Mouse (Mus musculus): ENCODE results near the gene Chst11. TPM values are rescaled to one million over a fixed set of nuclear protein-coding genes. Genes with fewer than 3 reads are reported as not detected.

Chst11 gene
- total and polyA plus RNA-seq, 3 experiments: 3.1 to 10.6 TPM; not detected in 1

DNA sequence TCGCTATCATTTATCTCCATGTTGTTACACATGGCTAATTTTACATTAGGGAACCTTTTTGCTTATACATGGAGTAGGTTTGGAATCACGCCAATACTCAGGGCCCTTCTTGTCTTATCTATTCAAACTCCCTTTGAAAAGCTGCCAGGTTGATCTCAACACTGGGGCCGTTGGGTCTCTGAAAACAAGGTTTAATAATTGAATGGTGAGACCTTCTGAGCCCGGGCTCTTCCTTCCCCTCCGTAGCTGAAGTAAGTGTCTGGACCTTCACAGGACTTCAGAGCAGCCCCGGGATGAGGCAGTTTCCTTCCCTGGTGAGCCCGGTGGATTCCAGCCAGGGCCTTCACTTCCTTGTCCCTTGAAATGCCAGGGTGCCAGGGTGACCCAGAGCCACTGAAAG is 5.6 kb downstream of the Chst11 start:
- Histone ChIP-seq H3K79me2 (ENCODE audit: control insufficient read depth, insufficient read depth, low read length, poor library complexity) (peaks cover 10% of the 10 kb centered on the region), H3K27ac (ENCODE audit: control insufficient read depth, low read depth, low read length) (peak overlapping the region; percentile 81), H3K27me3 (ENCODE audit: control insufficient read depth in 1 of 2, insufficient read depth in 2 of 2, low read length in 2 of 2) (no peaks in the 10 kb centered on the region), H3K9me3 (replicated peaks; ENCODE audit: insufficient read depth, low read length) (no peaks in the 10 kb centered on the region), H3K4me3 (ENCODE audit: control insufficient read depth in 1 of 2, insufficient read depth in 1 of 2, low read depth in 2 of 2, low read length in 2 of 2) (peak overlapping the region in 1 of 2 experiments; percentile 14; a peak in 1 of 4 replicates), H3K36me3 (ENCODE audit: control insufficient read depth in 1 of 2, insufficient read depth in 2 of 2, low read length in 2 of 2) (peaks cover 0 to 29% of the 10 kb centered on the region in 2 experiments; a peak in 2 of 4 replicates), H3K9ac (ENCODE audit: control insufficient read depth, low read depth, low read length, poor library complexity, severe bottlenecking) (peak overlapping the region; percentile 53), H3K4me1 (ENCODE audit: control insufficient read depth in 1 of 2, insufficient read depth in 2 of 2, low read length in 2 of 2) (peaks cover 12 to 34% of the 10 kb centered on the region in 2 experiments)
- DNase-seq (ENCODE audit: low read depth, low spot score): peak; percentile 87
- TF ChIP-seq RCOR1 (IDR thresholded peaks at IDR 0.05; ENCODE audit: low read depth, low read length) (peak; percentile 97), UBTF (IDR thresholded peaks at IDR 0.05; ENCODE audit: borderline replicate concordance, insufficient read depth, low read depth, low read length) (no peak), TBP (IDR thresholded peaks at IDR 0.05; ENCODE audit: low read depth, low read length) (peak; percentile 58; the same call in 1 of the 2 replicates), MAFK (IDR thresholded peaks at IDR 0.05; ENCODE audit: borderline replicate concordance, low read depth, low read length) (peak; percentile 49; the same call in 1 of the 2 replicates), NRF1 (IDR thresholded peaks at IDR 0.05; ENCODE audit: insufficient read depth, low read depth, low read length, poor library complexity, severe bottlenecking) (no peak), SIN3A (IDR thresholded peaks at IDR 0.05; ENCODE audit: low read length) (peak; percentile 74), USF2 (IDR thresholded peaks at IDR 0.05; ENCODE audit: borderline replicate concordance in 1 of 2, insufficient read depth in 1 of 2, low read depth in 1 of 2, low read length in 2 of 2) (no peak), HCFC1 (IDR thresholded peaks at IDR 0.05; ENCODE audit: low read depth, low read length) (no peak), GABPA (IDR thresholded peaks at IDR 0.05; ENCODE audit: low read depth, low read length) (no peak), KAT2A (conservative IDR thresholded peaks at IDR 0.05; ENCODE audit: low read depth, low read length) (no peak), POLR2AphosphoS2 (IDR thresholded peaks at IDR 0.05; ENCODE audit: low read length) (no peak), CHD2 (IDR thresholded peaks at IDR 0.05; ENCODE audit: low read length) (no peak), EP300 (IDR thresholded peaks at IDR 0.05; ENCODE audit: low read depth in 1 of 2, low read length in 2 of 2) (peak; percentile 84 to 86), SMC3 (IDR thresholded peaks at IDR 0.05; ENCODE audit: low read depth, low read length) (0 out of 2 replicates have a peak, but pooled peaks have one; percentile 8), BHLHE40 (IDR thresholded peaks at IDR 0.05; ENCODE audit: borderline replicate concordance, low read depth, low read length) (peak; percentile 51; the same call in 1 of the 2 replicates), ETS1 (IDR thresholded peaks at IDR 0.05; ENCODE audit: low read depth, low read length) (peak; percentile 94), MEF2A (IDR thresholded peaks at IDR 0.05; ENCODE audit: extremely low read depth, insufficient replicate concordance, low read depth, low read length, poor library complexity, severe bottlenecking) (peak; percentile 78; the same call in 1 of the 2 replicates), MAZ (IDR thresholded peaks at IDR 0.05; ENCODE audit: low read depth, low read length) (0 out of 2 replicates have a peak, but pooled peaks have one; percentile 49), GATA1 (IDR thresholded peaks at IDR 0.05; ENCODE audit: low read depth, low read length) (peak; percentile 87), MYB (IDR thresholded peaks at IDR 0.05; ENCODE audit: low read depth, low read length) (peak; percentile 71), MAX (IDR thresholded peaks at IDR 0.05; ENCODE audit: low read length) (no peak; the same call in 1 of the 2 replicates), ZMIZ1 (IDR thresholded peaks at IDR 0.05; ENCODE audit: low read depth, low read length) (no peak), ZNF384 (IDR thresholded peaks at IDR 0.05; ENCODE audit: low read depth, low read length) (no peak), NELFE (IDR thresholded peaks at IDR 0.05; ENCODE audit: low read depth, low read length) (no peak), TAL1 (IDR thresholded peaks at IDR 0.05; ENCODE audit: low read length) (peak; percentile 10; the same call in 1 of the 2 replicates), MYC (IDR thresholded peaks at IDR 0.05; ENCODE audit: low read depth, low read length) (peak; percentile 53; the same call in 1 of the 2 replicates), POLR2A (IDR thresholded peaks at IDR 0.05; ENCODE audit: control insufficient read depth in 1 of 2, insufficient read depth in 1 of 2, low read depth in 1 of 2, low read length in 2 of 2, poor library complexity in 1 of 2) (no peak), POLR2AphosphoS5 (IDR thresholded peaks at IDR 0.05; ENCODE audit: borderline replicate concordance, low read depth, low read length) (no peak), CHD1 (IDR thresholded peaks at IDR 0.05; ENCODE audit: low read depth, low read length) (no peak), USF1 (IDR thresholded peaks at IDR 0.05; ENCODE audit: low read depth, low read length) (no peak), TCF12 (IDR thresholded peaks at IDR 0.05; ENCODE audit: low read depth, low read length) (peak; percentile 76), RAD21 (IDR thresholded peaks at IDR 0.05; ENCODE audit: low read depth, low read length) (no peak), E2F4 (IDR thresholded peaks at IDR 0.05; ENCODE audit: borderline replicate concordance, low read depth, low read length) (no peak), MXI1 (IDR thresholded peaks at IDR 0.05; ENCODE audit: low read depth, low read length) (peak; percentile 69; the same call in 1 of the 2 replicates), ELF1 (IDR thresholded peaks at IDR 0.05; ENCODE audit: low read depth, low read length) (no peak), JUND (IDR thresholded peaks at IDR 0.05; ENCODE audit: low read depth, low read length) (no peak), ZKSCAN1 (IDR thresholded peaks at IDR 0.05; ENCODE audit: low read depth, low read length) (no peak)
